24 mouse cellular contexts compared by ENCODE assay signal in the genomic region with DNA sequence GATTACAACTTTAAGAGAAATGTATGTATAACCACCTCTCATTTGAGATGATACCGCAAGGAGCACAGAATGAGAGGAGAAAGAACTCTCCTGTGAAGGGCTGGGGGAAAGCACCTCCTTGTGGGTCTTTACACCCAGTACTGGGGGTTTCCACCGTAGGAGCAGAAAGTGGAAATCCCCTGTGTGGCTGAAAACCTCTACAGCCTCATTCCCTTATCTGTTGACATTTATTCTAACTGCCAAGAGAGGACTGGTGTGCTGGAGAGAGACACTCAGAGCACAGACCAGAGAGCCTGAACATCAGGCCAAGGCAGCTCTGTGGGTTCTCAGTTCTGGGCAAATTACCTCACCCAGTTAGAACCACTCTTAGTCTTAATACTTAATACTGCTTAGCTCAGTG. TPM values are rescaled to one million over a fixed set of nuclear protein-coding genes. Genes with fewer than 3 reads are reported as not detected.
DNase-seq lines count a peak whose midpoint lies in the region; ATAC-seq and TF ChIP-seq lines count a peak whose summit lies in the region.
"Had no signal": no experiment of that assay in that cellular context is flagged by ENCODE, and none has a peak within 500 bp of the region (broad histone marks: within the 10 kb centered on the region; RNA-seq: fewer than 3 reads in every experiment).

No protein-coding gene starts in this region.

- no peak for TF ChIP-seq EP300 in heart, adult 2 months (IDR thresholded peaks at IDR 0.05; ENCODE audit: insufficient read depth, low read depth, low read length)

- no peaks in the 10 kb centered on the region for H3K79me2 ChIP-seq in heart, adult 2 months (replicated peaks; ENCODE audit: control insufficient read depth, insufficient read depth, low read length)

- no peak overlapping the region for H3K9ac ChIP-seq in heart, adult 2 months (ENCODE audit: low read depth, low read length)
- H3K9ac ChIP-seq: embryonic facial prominence, embryonic 15.5 days; heart, embryonic 12.5 days; hindbrain, embryonic 14.5 days had no signal

- intact Hi-C loops in heart, adult 2 months (cut with DNase I) = no loop called here

- peak; percentile 85 for DNase-seq in induced T-regulatory cell, adult 2 months (ENCODE audit: low read depth)
- peak; percentile 57 to 80 for DNase-seq in natural killer cell, adult 2 months (ENCODE audit: low spot score in 2 of 2)
- no peak for DNase-seq in frontal cortex, postnatal 14 days (ENCODE audit: low spot score in 2 of 2)
- no peak for DNase-seq in adrenal gland, postnatal 14 days
- no peak for DNase-seq in heart, adult 2 months
- DNase-seq: adrenal gland, postnatal 36 days; B cell, adult 2 months; cerebellum, adult 2 months; cerebellum, postnatal 14 days; embryo, embryonic 11 days; gastrocnemius, postnatal 14 days had no signal

- H3K36me3 ChIP-seq in heart, adult 2 months (ENCODE audit: control insufficient read depth, insufficient read depth, low read length) = no peaks in the 10 kb centered on the region
- H3K36me3 ChIP-seq: embryonic facial prominence, embryonic 15.5 days; forebrain, embryonic 10.5 days; G1E; heart, embryonic 12.5 days; hindbrain, embryonic 10.5 days had no signal

- ATAC-seq in CD4-positive, CD25-positive, alpha-beta regulatory T cell, adult 4 months = peak; percentile 92
- ATAC-seq: forebrain, embryonic 14.5 days; intestine, postnatal 0 days had no signal

- WGBS in heart, adult 2 months = 55% methylated on average over 2 of the region's 2 CpGs

- H3K27me3 ChIP-seq in heart, adult 2 months (ENCODE audit: control insufficient read depth, insufficient read depth, low read length) = no peaks in the 10 kb centered on the region
- H3K27me3 ChIP-seq: embryonic facial prominence, embryonic 15.5 days; heart, embryonic 12.5 days had no signal

- TF ChIP-seq POLR2A in heart, adult 2 months (IDR thresholded peaks at IDR 0.05; ENCODE audit: insufficient read depth, low read depth, low read length) = no peak

- H3K27ac ChIP-seq in heart, adult 2 months = no peak overlapping the region
- H3K27ac ChIP-seq: embryonic facial prominence, embryonic 15.5 days; forebrain, embryonic 10.5 days; hindbrain, embryonic 10.5 days; hindbrain, embryonic 14.5 days had no signal

- no peak for TF ChIP-seq CTCF in heart, adult 2 months (IDR thresholded peaks at IDR 0.05)

- H3K4me1 ChIP-seq in heart, adult 2 months (ENCODE audit: control insufficient read depth, insufficient read depth, low read length) = no peaks in the 10 kb centered on the region
- H3K4me1 ChIP-seq: embryonic facial prominence, embryonic 15.5 days; forebrain, embryonic 10.5 days; heart, embryonic 12.5 days; hindbrain, embryonic 10.5 days had no signal

- no peak overlapping the region for H3K4me3 ChIP-seq in heart, adult 2 months
- H3K4me3 ChIP-seq: embryonic facial prominence, embryonic 15.5 days; erythroblast, embryonic 14.5 days; forebrain, embryonic 10.5 days; heart, embryonic 12.5 days; hindbrain, embryonic 10.5 days had no signal

RNA-seq across cellular contexts. Expression of gene Dscam, which starts 33.5 kb away (rescaled TPM):
- 1 to 10 TPM; 1.9 to 2.8 TPM for polyA plus RNA-seq in CD4-positive, CD25-positive, alpha-beta regulatory T cell, adult 4 months (2017; shearing (Covaris generic))
- 0.07 and 0.30 TPM in 2 replicates for total RNA-seq in adrenal gland, postnatal 14 days (2021)
- not detected for total RNA-seq in heart, adult 2 months (2021)
- 0.06 TPM in 1 of 2 replicates, not detected in the other for polyA plus RNA-seq in heart, adult 2 months (2012; rRNA removed)
- total RNA-seq: heart, adult 8-10 months; heart, postnatal 25 days had no signal
- polyA plus RNA-seq: erythroblast, embryonic 14.5 days; G1E; heart, embryonic 12.5 days; heart, embryonic 16.5 days had no signal

Comparison
In these comparisons a context has a peak if more than half of its experiments do, and no peak if none do; other contexts are left out.
1. DNase-seq: peak in induced T-regulatory cell, adult 2 months (single experiment) and natural killer cell, adult 2 months (2 of 2); none in frontal cortex, postnatal 14 days (0 of 2), adrenal gland, postnatal 14 days (single experiment) and heart, adult 2 months (0 of 2).